Mouse (Mus musculus) MEL (cell line): ENCODE data around the gene BC016579.

Experiments
- CTCF ChIP-seq, 3 experiments: IDR thresholded peaks in 2 of 3; conservative IDR thresholded peaks in 1 of 3; 2 replicates each; pipeline ENCODE4 v1.5.1; 2011 to 2012; ENCODE audit warnings: low read length in 3 of 3, low read depth in 2 of 3, mild to moderate bottlenecking in 2 of 3, improper control_type of control experiment in 1 of 3, inconsistent platforms in 1 of 3, mixed read lengths in 1 of 3, moderate library complexity in 1 of 3; ENCODE audit not compliant: control insufficient read depth in 1 of 3, insufficient read depth in 1 of 3, poor library complexity in 1 of 3, severe bottlenecking in 1 of 3
- EP300 ChIP-seq, 2 experiments: IDR thresholded peaks; 2 replicates each; pipeline ENCODE4 v1.6.1; 2011; ENCODE audit warnings: improper control_type of control experiment in 2 of 2, low read length in 2 of 2, low read depth in 1 of 2, mild to moderate bottlenecking in 1 of 2
- ETS1 ChIP-seq: IDR thresholded peaks from 2 replicates; pipeline ENCODE4 v1.6.1; 2012; ENCODE audit warnings: low read depth, mild to moderate bottlenecking, inconsistent platforms, low read length, improper control_type of control experiment, moderate library complexity
- GABPA ChIP-seq: IDR thresholded peaks from 2 replicates; pipeline ENCODE4 v1.6.1; 2012; ENCODE audit warnings: low read depth, mild to moderate bottlenecking, inconsistent platforms, low read length, improper control_type of control experiment, moderate library complexity
- GATA1 ChIP-seq: IDR thresholded peaks from 2 replicates; pipeline ENCODE4 v1.6.1; 2011; ENCODE audit warnings: low read depth, low read length, improper control_type of control experiment
- HCFC1 ChIP-seq: IDR thresholded peaks from 2 replicates; pipeline ENCODE4 v1.6.1; 2012; ENCODE audit warnings: low read depth, mild to moderate bottlenecking, inconsistent platforms, low read length, improper control_type of control experiment, moderate library complexity
- MAFK ChIP-seq: IDR thresholded peaks from 2 replicates; pipeline ENCODE4 v1.6.1; 2011; ENCODE audit warnings: low read depth, mild to moderate bottlenecking, low read length, improper control_type of control experiment, borderline replicate concordance
- MYB ChIP-seq: IDR thresholded peaks from 2 replicates; pipeline ENCODE4 v1.6.1; 2011; ENCODE audit warnings: mild to moderate bottlenecking, low read depth, low read length, improper control_type of control experiment
- NRF1 ChIP-seq: IDR thresholded peaks from 2 replicates; pipeline ENCODE4 v1.6.1; 2014; ENCODE audit warnings: low read depth, mild to moderate bottlenecking, inconsistent platforms, low read length, improper control_type of control experiment, moderate library complexity; ENCODE audit not compliant: poor library complexity, insufficient read depth, severe bottlenecking
- POLR2A ChIP-seq, 2 experiments: IDR thresholded peaks; 2 replicates each; pipeline ENCODE4 v1.6.1; 2011 to 2012; ENCODE audit warnings: low read length in 2 of 2, mild to moderate bottlenecking in 2 of 2, control low read depth in 1 of 2, improper control_type of control experiment in 1 of 2, low read depth in 1 of 2, moderate library complexity in 1 of 2; ENCODE audit not compliant: control insufficient read depth in 1 of 2, insufficient read depth in 1 of 2, poor library complexity in 1 of 2
- POLR2AphosphoS2 ChIP-seq: IDR thresholded peaks from 2 replicates; pipeline ENCODE4 v1.6.1; 2011; ENCODE audit warnings: low read length, improper control_type of control experiment
- SIN3A ChIP-seq: IDR thresholded peaks from 2 replicates; pipeline ENCODE4 v1.6.1; 2012; ENCODE audit warnings: low read length, improper control_type of control experiment, inconsistent platforms
- TAL1 ChIP-seq: IDR thresholded peaks from 2 replicates; pipeline ENCODE4 v1.6.1; 2012; ENCODE audit warnings: mild to moderate bottlenecking, inconsistent platforms, low read length, moderate library complexity, mixed read lengths
- TCF12 ChIP-seq: IDR thresholded peaks from 2 replicates; pipeline ENCODE4 v1.6.1; 2014; ENCODE audit warnings: low read depth, mild to moderate bottlenecking, inconsistent platforms, low read length, improper control_type of control experiment, moderate library complexity

GRCm38 (mm10) chr16:45624791-45625190 lies 29.1 kb downstream of the BC016579 start:
- no peak for TF ChIP-seq POLR2A (IDR thresholded peaks at IDR 0.05; ENCODE audit: control insufficient read depth in 1 of 2, insufficient read depth in 1 of 2, low read depth in 1 of 2, low read length in 2 of 2, poor library complexity in 1 of 2)
- 0 out of 2 replicates have a peak, but pooled peaks have one; percentile 9 for TF ChIP-seq TCF12
- no peak for TF ChIP-seq CTCF (IDR thresholded peaks at IDR 0.05 in 2 of 3, conservative IDR thresholded peaks at IDR 0.05 in 1 of 3; ENCODE audit: control insufficient read depth in 1 of 3, insufficient read depth in 1 of 3, low read depth in 2 of 3, low read length in 3 of 3, poor library complexity in 1 of 3, severe bottlenecking in 1 of 3)
- peak; percentile 7 to 43; a peak in 2 of 4 replicates for TF ChIP-seq EP300 (IDR thresholded peaks at IDR 0.05; ENCODE audit: low read depth in 1 of 2, low read length in 2 of 2)
- TF ChIP-seq HCFC1, result no peak
- no peak for TF ChIP-seq TAL1
- no peak for TF ChIP-seq NRF1
- TF ChIP-seq GATA1, result no peak
- no peak for TF ChIP-seq SIN3A
- no peak for TF ChIP-seq ETS1
- TF ChIP-seq MYB, result 0 out of 2 replicates have a peak, but pooled peaks have one; percentile 11
- TF ChIP-seq POLR2AphosphoS2, result no peak
- no peak for TF ChIP-seq MAFK
- no peak for TF ChIP-seq GABPA
